Mouse (Mus musculus): ENCODE data around the gene Tmem88.
A peak's percentile ranks its signal among the peaks of the same experiment; 100 is the strongest.

The Tmem88 gene

DNA sequence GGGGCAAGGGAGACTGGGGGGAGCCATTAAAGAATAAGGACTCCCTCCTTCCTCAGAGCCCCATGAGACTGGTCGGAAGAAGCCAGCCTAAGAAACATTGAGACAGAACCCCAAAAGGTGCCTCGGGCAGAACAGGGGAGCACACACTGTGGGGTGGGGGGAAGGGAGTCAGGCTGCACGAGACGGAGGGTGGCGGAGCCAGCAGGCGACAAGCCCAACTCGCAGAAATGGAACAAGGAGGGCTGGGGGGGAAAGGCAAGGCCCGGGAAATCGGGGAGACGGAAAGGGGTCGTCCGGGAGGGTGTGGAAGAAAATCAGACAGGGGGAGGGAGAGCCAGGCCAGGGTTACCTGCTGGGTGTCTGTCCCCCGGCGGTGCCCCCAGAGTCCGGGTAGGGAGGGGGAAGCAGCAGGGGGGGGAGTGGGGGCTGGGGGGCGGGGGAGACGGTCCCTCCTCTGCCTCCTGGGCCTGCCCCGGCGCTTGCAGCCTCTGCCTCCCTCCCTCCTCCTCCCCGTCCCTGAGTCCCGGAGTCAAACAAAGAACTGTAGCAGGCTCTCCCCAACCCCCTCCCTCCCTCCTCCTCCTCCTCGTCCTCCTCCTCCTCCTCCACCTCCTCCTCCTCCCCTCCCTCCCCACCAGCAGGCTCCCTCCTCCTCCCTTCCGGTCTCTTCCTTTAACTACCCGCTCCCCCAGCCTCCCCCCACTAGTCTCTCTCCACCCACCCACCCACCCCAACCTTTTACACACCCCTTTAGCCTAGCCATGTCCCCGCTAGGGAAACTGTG, 17.8 kb upstream of the Tmem88 start:
- no peak for DNase-seq

DNA sequence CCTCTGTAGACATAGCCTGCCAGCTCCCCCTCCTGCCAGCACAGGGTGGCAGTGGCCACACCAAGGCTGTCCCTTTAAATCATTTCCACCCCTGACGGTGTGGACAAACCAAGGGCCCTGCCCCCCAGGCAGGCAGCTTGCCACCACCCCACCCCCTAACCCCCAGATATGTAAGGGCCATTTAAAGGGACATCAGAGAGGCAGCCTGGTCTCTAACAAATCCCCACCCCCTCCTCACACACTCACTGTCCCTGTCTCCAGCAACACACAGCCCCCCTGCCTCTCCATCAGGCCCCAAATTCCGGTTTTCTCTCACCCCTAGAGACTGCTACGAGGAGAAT, 17.3 kb upstream of the Tmem88 start:
- DNase-seq = no peak

DNA sequence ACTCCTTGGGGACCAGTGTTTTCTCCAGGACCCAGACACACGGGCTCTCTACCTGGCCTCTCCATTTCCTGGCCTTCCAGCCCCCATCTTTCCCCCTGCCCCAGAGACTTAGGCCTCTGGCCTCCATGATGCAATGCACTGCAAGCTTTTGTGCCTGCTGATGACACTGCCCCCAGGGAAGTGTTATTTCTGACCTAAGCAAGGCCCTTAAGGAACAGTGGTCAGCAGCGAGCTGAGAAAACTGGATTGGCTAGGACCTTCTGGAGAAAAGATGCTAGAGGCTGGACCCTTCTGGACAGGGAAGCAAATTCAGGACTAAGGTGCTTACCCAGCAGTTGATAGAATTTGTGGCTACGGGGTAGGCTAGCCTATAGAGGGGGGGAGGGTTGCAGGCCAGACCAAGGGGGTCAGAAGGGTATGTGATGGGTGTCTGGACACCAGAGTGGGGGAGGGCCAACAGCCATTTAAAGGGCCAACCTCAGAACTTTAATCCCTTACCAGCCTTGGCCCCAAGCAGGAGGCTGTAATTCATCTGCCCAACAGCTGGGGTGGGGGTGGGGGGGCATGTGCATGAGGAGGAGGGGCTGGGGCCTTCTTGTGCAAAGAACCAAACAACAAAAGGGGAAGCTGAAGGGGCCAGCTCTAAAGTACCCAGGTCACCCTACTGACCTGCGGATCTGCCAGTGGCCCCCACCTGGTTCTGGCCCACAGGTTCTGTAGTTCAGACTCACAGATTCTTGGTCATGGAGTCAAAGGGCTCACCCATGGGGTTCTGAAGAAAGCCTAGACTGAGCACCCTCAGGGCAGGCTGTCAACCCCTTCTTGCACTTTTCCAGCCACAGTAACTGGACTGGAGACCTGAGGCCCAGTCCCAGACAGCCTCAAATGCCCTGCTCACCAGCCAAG, 16.6 kb upstream of the Tmem88 start:
- no peak for DNase-seq

DNA sequence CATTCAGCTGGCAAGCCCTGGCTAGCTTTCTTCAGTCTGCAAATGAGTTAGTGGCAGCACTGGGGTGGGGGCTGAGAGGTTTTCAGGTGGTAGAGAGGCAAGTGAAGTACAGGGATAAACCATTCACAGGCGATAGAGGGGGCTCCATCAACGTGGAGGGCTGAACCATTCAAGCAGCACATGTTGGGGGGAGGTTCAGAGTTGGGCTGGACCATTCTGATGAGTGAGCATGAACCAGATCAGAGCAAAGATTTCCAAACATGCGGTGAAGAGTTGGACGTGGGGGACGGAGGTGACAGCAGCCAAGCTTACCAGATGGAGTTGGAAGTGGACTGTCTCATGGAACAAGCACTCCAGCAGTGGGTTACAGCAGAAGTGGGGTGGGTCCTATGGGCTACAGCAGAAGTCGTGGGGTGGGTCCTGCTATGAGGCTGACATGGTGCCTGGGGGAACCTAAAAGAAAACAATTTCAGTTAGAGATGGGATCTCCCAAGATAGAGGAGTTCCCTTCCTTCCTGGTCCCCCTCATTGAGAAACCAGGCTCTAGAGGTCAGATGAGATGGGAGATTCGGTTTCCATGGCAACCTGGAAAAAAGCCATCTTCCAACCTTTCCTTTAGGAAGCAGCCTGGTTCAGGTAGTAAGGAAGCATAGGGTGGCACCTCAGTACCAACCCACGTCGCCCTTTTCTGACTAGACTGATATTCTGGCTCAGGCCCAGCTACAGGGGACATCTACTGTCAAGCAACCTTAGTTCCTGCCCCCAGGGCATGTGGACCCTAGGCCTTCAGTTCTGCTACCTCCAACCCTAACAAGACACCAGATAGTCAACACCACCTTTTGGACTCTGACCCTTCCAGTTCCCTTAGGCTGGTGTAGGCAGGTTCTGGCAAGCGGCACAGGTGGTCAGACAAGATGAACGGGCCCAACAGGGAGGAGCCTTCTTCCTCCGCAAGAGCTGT, 15.5 kb upstream of the Tmem88 start, which contains the start of gene Kdm6b:
Gene Kdm6b, minus strand, starts transcription at position 455 of the 961 bp plus-strand sequence.
- DNase-seq = no peak

DNA sequence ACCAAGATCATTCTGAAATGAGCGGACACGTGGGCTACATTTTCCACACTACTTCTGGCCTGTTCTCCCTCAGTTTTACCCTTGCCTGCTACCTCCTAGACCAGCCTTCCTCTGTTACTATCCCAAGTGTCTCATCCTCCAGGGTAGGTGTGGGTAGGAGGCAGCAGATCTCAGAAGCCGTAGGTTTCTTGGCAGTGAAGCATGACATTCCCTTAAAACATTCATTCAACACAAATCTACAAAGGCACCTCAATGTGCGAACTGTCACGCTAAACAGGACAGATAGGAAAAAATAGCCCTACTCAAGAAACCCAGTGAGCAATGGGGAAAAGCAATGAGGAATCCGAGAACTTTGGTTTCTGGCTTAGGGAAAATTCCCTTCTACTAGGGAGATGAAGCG, 14.5 kb upstream of the Tmem88 start:
- DNase-seq = no peak

DNA sequence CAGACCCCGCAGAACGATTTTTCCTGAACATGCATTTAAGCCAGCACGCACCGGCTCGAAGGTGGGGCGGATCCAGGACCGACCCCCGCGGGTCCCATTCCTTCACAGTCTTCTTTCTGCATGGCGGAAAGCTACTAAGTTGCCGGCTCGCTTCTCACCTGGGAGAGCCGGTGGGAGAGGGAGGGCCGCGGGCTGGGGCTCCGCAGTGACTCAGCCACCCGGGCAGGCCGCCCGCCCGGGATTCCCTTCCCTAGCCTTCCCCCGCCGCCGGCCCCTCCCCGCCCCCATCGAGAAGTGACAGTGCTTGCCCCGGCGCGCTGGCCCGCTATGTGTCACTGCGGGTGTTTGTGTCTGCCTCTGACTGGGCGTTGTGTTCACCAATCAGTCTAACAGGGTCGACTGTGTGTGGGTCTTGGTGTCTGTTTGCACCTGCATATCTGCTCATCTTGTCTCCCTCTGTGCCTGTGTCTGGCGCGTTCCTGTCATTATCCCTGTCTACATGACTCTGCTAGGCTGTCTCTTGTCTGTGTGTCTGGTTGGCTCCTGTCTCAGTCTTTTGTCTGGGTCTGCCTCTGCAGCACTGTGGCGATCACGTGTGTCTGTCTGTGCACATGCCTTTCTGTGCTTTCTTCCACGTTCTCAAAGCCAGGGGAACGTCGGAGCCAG, 13.6 kb upstream of the Tmem88 start:
- peak; percentile 68 for DNase-seq

DNA sequence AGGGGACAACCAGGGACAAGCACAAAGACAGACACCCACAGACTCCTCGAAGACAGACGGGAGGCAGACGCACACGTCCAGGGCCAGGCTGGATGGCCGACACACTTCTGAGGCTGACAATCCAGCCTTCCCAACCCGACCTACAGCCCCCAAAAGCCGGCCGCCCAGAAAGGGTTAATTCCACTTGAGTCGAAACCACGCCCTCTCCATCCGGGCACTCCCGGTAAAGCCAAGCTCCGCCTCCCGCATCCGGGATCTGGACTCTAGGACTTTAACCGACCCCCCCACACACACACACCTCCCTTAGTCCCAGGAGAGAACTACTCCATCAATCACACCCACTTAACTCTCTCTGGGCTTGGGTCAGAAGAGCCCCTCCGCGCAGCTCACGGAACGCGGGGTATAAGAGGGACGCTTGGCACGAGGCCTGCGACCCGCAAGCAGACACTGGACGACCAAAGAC, 13.1 kb upstream of the Tmem88 start:
- peak; percentile 91 for DNase-seq

DNA sequence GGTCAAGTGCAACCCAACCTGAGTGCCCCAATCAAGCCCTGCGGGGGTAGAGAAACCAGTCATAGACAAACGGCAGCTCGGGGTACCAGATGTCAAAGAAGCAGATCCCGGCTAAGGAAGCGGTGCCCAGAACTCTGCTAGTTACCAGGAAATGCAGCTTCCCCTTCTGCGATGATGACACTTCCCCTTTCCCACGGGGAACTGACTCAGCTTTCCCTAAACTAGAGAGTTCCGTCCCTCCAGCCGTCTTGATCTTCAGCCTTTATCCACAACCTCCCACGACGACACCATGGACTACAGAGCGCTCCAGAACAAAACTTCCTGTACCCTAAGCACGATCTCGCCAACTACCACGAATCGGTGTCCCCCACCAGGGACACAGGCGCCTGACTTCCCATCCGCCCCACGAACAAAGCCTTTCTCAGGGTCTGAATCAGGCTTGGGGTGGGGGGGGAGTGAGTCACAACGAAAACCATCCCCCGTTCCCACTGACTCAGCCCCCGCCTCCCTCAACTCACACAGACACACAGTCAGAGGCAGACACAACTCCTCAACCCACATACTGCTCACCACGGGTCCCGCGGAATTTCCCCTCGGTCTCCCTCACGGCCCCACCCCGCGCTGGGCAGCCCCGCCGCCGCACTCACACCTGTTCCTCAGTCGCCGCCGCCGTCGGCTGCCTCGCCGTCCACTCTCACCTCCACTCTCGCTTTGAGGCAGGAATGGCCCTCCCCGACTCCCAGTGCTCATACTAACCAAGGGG, 12.5 kb upstream of the Tmem88 start:
- DNase-seq = peak; percentile 76

DNA sequence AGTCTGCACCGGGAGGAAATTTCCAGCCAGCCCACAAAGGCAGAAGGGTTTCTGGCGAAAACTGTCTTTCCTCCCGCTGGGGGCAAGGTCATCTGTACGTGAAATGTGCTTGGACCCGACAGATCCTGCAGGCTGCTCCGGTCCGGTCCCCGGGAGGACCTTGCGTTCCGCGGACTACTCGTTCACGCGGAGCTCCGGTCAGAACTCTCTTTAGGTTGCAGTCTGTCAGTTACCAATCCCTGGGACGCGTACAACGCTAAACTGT, 11.9 kb upstream of the Tmem88 start:
- DNase-seq = no peak

DNA sequence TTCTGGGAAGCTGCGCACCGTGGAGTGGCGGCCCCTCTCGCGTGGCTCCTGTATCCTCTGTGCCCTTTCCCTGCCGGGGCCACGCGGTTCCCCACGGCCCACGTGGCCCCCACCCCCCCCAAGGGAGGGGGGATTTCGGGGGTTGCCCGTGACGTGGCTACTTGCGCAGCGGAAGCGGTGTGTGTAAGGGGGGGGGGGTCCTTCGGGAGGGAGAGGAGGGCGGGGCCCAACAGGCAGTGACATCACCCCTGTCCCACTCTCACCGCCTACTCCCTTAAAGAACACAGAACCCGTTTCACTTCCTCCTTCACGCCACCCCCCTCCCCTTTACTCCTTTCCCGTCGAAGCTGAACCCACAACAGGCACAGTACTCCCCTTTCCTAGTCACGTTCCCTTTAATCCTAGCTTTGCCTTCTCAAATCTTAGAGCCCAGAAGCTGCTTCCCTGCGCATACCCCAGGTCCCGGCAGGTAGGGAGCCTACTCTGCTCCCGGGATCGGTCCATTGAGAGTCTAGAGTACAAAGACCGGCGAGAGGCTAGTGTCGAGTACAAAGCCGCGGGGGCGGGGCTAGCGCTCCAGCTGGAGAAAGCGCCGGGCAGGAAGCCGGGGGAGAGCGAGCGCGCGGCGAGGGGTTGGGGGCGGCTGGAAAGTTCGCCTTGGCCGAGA, 11.5 kb upstream of the Tmem88 start:
- peak; percentile 84 for DNase-seq

DNA sequence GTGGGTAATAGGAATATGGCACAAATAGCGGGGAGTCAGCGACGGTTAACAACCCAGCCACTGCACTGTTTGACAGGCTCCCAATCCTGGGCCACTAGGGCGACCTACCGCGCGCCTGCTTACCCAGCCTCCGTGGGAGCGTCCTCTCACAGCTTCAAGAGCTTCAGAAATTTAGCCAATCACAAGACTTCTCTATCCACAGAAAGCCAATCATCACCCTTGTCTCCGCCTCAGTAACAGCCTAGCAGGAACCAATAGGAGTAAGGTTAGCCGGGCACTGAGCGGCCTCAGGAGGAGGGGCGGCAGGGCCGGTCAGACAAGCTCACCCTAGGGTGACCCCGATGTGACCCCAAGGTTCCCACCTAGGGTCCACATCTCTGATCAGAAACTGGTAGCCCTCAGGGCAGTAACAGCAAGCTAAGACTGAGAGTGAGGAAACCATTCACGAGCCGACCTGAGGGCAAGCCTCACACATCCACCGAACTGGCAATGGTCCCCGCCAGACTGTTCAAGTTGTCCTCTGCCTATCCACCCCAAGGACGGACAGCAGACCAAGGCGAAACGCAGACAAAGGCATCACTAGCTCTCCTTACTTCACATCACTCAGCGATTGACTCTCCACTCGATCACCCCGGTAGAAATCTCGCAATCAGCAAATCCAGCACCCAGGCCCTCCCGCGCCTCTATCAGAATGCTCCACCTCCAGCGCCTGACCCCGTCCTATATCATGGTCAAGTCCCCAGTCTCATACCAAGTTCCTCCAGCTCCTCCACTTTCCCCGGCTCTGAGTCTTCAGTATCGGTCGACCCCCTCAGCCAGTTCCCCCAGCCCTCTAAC, 10.7 kb upstream of the Tmem88 start:
- DNase-seq = peak; percentile 82

DNA sequence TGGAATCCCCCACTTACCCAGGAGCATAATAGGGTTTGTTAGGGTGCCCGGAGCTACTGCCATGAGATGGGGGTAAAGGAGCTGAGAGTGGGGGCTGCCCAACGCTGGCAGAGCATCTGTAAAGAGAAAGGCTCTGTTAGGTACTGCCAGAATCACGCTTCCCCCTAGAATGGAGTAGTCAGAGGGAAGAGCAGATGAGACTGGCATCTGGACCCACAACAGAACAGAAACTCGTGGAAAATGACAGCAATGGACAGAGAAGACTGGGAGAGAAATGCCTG, 9.6 kb upstream of the Tmem88 start:
- no peak for DNase-seq

DNA sequence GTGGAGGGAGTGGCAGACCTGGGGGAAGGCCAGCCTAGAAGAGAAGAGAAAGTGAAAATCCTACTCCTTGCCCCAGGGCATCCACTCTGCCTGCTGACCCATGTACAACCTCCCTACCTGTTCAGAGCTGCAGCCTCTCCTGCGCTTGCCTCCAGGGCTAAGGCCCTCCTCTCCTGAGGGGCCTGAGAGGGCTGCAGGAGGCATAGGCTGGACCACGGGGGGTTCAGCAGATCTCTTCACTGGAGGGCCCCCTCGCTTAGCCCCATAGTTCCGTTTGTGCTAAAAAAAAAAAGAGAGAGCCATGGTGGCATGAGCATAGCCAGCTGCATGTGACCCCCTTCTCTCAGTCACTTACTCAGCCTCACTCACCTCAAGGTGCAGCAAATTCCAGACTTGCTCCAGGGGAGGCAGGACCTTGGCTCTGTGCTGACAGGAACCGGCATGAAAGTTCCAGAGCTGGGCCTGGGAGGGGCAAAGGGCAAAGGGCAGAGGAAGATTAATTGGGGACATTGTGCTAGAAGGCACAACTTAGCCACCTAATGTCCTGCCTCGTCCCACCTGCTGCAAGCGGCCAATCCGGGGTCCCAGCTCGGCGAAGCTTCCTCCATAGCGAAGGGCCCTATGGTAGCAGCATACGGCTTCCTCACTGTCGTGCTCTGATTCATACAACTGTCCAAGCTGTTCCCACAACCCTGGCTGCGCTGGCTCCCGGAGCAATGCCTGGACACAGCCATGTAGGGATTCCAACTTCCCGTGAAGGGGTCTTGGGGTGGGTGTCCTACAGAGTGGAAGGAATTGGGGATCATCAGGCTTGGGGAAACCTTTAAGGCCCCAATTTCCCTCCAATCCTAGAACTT, 9.1 kb upstream of the Tmem88 start:
- no peak for DNase-seq

DNA sequence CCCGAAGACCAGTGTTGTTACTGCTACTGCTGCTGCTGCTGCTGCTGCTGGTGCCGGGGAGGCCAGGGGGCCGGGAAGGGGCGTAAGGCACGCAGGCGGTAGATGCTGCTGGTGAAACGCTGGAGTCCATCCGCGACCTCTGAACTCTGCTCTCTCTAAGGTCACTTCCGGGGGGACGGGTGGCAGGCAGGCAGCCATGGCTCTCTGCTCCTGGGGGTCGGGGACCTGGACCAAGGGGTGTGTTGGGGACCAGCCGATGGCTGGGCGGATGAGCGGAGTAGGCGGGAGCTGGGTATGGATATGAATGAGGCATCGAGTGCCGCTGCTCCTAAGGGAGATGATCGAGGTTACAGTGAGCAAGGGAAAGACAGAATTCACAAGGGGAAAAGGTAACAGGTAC, 8.2 kb upstream of the Tmem88 start:
- no peak for DNase-seq

DNA sequence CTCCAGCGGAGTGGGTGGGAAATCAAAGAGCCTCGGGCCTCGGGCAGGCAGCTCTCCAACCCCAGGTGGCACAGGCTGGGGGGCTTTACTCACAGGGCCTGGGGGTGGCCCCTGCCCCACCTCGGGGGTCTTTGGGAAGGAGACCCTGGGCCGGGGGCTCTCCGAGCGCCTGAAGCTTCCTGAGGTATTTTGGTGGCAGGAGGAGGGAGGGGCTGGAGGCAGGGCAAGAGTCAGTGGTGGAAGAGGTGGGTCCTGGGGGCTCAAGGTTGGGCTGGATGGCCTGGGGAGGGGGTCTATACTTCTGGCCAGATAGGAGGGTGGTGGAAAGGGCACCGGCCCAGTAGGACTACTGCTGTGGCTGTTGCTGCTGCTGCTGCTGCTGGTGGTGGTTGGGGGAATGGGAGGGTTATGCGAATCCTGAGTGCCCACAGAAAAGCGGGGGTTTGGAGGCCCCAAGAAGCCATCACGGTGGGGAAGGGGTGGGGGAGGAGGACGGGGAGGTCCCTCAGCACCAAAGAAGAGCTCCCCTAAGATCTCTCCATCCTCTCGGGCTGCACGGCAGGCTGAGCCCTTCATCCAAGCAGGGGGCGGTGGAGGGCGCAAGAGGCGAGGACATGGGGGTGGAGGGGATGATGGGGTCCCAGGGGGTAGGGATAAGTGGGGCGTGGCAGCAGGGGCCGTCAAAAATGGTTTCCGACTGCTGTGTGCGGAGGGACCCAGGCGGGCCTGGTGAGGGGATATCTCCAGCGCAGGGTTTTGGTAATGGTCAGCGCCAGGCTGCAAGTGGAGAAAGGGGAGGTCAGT, 7.6 kb upstream of the Tmem88 start:
- DNase-seq = no peak

DNA sequence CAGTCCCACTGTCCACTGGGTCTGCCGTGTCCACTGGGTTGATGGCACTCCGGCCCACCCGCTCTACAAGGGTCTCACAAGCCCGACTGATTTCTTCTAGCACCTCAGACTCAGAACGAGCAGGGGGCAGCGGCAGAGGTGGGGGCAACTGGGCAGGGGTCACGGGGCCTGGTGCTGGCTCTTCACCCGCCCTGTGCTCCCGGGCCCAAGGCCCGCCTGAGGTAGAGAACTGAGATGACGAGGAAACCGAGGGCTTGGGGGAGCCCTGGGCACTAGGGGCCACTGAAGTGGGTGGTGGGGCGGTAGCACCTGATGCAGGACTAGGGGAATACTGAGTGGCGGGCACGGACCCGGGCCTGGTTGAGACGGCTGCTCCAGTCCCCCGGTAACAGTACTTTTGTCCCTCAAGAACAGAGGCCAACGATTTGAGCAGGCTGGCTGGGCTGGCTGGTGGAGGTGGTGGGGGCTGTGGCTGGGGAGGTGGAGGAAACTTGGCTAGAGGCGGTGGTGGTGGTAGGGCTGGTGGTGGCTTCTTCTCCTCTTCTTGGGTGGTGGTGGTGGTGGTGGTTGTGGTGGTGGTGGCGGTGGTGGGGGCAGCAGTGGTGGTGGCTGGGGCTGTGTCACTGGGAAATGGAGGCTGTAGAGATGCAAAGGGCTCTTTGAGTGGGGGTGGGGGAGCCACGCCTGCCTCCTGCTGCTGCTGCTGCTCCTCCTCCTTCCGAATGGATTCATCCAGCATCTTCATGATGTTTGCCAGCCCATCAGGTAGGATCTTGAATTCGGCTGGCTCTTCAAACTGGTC, 6.8 kb upstream of the Tmem88 start:
- no peak for DNase-seq

DNA sequence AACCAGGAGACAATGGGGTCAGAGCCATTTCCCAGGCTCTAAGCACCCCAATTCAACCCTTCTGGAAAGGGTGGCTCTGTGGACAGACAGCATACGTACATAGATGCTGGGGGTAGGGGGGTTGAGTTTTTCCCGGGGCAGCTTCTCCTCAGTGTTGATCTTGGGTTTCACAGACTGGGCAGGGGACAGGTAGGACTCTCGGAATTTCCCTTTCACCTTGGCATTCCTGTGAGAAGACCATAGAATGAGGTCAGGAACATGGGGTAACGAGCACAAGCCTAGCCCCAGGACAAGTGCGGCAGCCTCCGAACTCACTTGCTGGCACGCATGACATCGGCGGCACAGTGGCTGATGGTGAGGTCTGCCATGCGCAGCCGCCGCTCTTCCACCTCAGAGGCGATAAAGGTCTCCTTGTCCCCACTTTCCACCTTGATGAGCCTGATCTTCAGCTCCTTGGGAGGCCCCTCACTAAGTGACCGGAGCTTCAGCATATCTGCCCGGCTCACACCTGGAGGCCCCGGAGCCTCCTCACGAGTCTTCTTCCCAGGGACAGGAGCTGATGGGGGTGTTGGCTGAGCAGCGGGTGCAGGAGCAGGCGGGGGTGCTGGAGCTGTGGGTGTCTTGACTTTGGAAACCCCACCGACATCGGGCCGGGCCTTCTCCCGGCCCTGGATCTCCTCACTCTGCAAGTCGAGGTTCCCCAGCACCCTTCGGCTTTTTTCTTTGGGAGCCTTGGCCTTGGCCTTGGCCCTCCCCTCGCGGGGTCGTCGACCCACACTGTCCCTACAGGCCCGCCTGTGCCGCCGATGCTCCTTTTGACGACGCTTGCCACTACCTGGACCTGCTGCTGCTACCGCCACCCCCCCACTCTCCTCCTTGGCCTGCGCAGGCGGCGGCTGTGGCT, 5.9 kb upstream of the Tmem88 start:
- DNase-seq = no peak
